Mouse (Mus musculus) thymus, adult 2 months (tissue): ENCODE results near the gene Schip1.

Experiments used
- CTCF ChIP-seq: fragments of 200-500 bp; IDR thresholded peaks from 2 replicates; pipeline ENCODE4 v1.5.1; 2012; ENCODE audit warnings: mild to moderate bottlenecking, control low read depth, low read length, moderate library complexity, borderline replicate concordance; ENCODE audit not compliant: control insufficient read depth, poor library complexity, insufficient read depth; ENCODE audit errors: extremely low read depth
- POLR2A ChIP-seq: fragments of 200-500 bp; IDR thresholded peaks from 2 replicates; pipeline ENCODE4 v1.6.1; 2012; ENCODE audit warnings: mild to moderate bottlenecking, low read length, control low read depth, moderate library complexity; ENCODE audit not compliant: control insufficient read depth, poor library complexity, insufficient read depth; ENCODE audit errors: extremely low read depth

DNA sequence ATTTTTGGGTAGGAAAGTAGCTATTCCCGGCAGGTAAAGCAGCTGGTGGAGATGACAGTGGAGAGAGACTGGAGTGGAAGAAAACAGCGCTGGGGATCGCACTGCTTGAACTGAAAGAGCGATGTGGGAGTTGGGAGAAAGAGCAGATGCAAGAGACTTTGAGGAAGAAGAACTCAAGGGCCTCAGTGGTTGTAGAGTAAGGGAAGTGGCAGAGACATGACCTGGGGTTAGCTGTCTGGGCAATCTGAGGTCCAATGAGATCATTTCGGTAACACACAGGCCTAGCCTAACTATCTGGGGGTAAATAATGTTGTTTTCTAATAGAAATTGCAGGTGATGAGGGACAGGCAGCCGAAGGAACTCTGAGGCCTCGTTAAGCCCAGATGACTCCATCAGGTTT lies 601.8 kb downstream of the Schip1 start:
- TF ChIP-seq POLR2A (no peak), CTCF (no peak)
